Mouse (Mus musculus) neural tube, embryonic 15.5 days (tissue): ENCODE results near the gene Tstd1. TPM values are rescaled to one million over a fixed set of nuclear protein-coding genes. Genes with fewer than 3 reads are reported as not detected.

Experiments used
- ATAC-seq: fragments of 200-750 bp; cut with Nextera tagmentation; 2 replicates; pipeline ENCODE4 v1.8.0; 2017; ENCODE audit warnings: mild to moderate bottlenecking, moderate TSS enrichment, moderate library complexity; ENCODE audit not compliant: low FRiP score
- H3K27ac ChIP-seq: fragments of 300-500 bp; sonication (generic); replicated peaks from 2 replicates; pipeline ENCODE4 v1.5.1; 2015; ENCODE audit warnings: mild to moderate bottlenecking, inconsistent platforms
- H3K27me3 ChIP-seq: fragments of 300-500 bp; sonication (generic); replicated peaks from 2 replicates; pipeline ENCODE4 v1.6.1; 2015; ENCODE audit warnings: inconsistent platforms
- H3K36me3 ChIP-seq: fragments of 300-500 bp; sonication (generic); 2 replicates; pipeline ENCODE4 v1.6.1; 2015; ENCODE audit warnings: inconsistent platforms
- H3K4me1 ChIP-seq: fragments of 300-500 bp; sonication (generic); 2 replicates; pipeline ENCODE4 v1.6.1; 2015; ENCODE audit warnings: inconsistent platforms
- H3K4me2 ChIP-seq: fragments of 300-500 bp; sonication (generic); 2 replicates; pipeline ENCODE4 v1.6.1; 2015; ENCODE audit warnings: inconsistent platforms, mild to moderate bottlenecking, moderate library complexity
- H3K4me3 ChIP-seq: fragments of 300-500 bp; sonication (generic); replicated peaks from 2 replicates; pipeline ENCODE4 v1.5.1; 2015; ENCODE audit warnings: mild to moderate bottlenecking, inconsistent platforms
- H3K9ac ChIP-seq: fragments of 300-500 bp; sonication (generic); replicated peaks from 2 replicates; pipeline ENCODE4 v1.6.1; 2015; ENCODE audit warnings: mild to moderate bottlenecking, inconsistent platforms
- H3K9me3 ChIP-seq: fragments of 300-500 bp; sonication (generic); replicated peaks from 2 replicates; pipeline ENCODE4 v1.6.1; 2016; ENCODE audit warnings: inconsistent platforms
- WGBS: fragments of 180-500 bp; shearing (Covaris S2); methylation state at CpG from one replicate; pipeline ENCODE4 v1.1.7; 2015; ENCODE audit warnings: mixed read lengths; 5-methylcytosine and 5-hydroxymethylcytosine counted together
- polyA plus RNA-seq: library from polyadenylated mRNA; unstranded; fragments of >200 nt; fragmentation: Nextera tagmentation; extraction: Ambion mirVana; gene quantifications from 2 replicates; pipeline ENCODE4 v1.2.1, GENCODE M21; 2015

Tstd1 gene
- polyA plus RNA-seq, 1 experiment from 2014 or later: 4.9 TPM

- Histone ChIP-seq H3K9me3 (no peaks in the 10 kb centered on the region), H3K27ac (no peak overlapping the region), H3K4me1 (peaks cover 8% of the 10 kb centered on the region; the same call in 1 of the 2 replicates), H3K4me3 (no peak overlapping the region), H3K27me3 (no peaks in the 10 kb centered on the region), H3K4me2 (no peak overlapping the region), H3K9ac (no peak overlapping the region), H3K36me3 (no peaks in the 10 kb centered on the region)
- 52% methylated on average over 5 of the region's 5 CpGs for WGBS
- ATAC-seq: no peak
These were observed 41.1 kb downstream of the Tstd1 start for GRCm38 (mm10) chr1:171459791-171460190.

- H3K4me2 ChIP-seq: no peak overlapping the region
- 96% methylated on average over 22 of the region's 22 CpGs for WGBS
- H3K4me3 ChIP-seq: no peak overlapping the region
- H3K27me3 ChIP-seq: no peaks in the 10 kb centered on the region
- H3K9me3 ChIP-seq: no peaks in the 10 kb centered on the region
- H3K27ac ChIP-seq: no peak overlapping the region
- ATAC-seq: no peak
- peaks cover 8% of the 10 kb centered on the region; the same call in 1 of the 2 replicates for H3K4me1 ChIP-seq
- H3K36me3 ChIP-seq: no peaks in the 10 kb centered on the region
- no peak overlapping the region for H3K9ac ChIP-seq
These were observed 42.2 kb downstream of the Tstd1 start for GRCm38 (mm10) chr1:171460551-171461503.

DNA sequence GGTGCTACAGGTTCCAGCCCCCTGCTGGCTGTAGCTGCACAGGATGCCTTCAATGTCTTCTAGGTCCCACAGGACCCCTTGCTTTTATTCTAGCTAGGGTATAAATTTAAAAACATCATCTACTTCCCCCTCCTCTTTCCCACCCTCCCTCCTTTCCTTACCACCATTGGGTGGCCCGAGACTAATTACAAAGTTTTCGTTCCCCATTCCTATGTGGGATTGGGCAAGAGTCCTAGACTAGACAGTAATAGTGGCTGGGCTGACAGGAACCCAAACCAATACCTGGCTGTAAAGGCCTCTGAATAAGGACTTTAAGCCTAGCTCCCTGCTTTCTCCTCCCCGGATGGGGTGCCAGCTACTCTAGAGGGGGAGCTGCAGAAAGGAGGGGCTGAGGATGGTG lies 44.5 kb downstream of the Tstd1 start:
- Histone ChIP-seq H3K27ac (no peak overlapping the region), H3K4me3 (no peak overlapping the region), H3K4me2 (no peak overlapping the region), H3K27me3 (no peaks in the 10 kb centered on the region), H3K36me3 (no peaks in the 10 kb centered on the region), H3K9me3 (no peaks in the 10 kb centered on the region), H3K4me1 (peaks cover 8% of the 10 kb centered on the region; the same call in 1 of the 2 replicates), H3K9ac (no peak overlapping the region)
- no peak for ATAC-seq
- 94% methylated on average over 3 of the region's 3 CpGs for WGBS

DNA sequence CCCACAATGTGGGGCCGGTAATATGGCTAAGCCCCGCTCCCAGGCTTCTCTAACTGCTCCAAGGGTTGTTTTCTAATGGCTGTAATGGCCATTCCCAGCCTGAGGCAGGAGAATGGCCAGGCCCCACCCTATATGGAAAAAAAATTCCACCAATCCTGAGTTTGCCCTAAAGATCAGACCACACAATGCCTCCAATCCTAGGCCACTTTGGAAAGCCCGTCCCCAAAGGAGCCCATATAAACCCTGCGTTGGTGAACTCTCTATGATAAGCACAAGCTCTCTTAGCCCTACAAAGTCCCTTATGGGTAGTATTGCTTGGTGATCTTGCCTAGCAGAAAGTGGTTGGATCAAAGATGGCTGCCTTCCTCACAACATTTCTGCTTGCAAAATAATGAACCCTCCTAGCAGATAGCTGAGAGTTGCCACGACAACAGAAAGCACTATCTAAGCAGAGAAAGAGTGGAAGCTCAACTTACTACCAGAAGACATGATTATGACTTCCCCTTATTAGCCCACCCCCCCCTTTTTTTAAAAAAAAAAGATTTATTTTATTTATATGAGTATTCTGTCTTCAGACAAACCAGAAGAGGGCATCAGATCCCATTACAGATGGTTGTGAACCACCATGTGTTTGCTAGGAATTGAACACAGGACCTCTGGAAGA lies 47.2 kb downstream of the Tstd1 start:
- Histone ChIP-seq H3K9me3 (no peaks in the 10 kb centered on the region), H3K27me3 (no peaks in the 10 kb centered on the region)
- ATAC-seq: no peak

DNA sequence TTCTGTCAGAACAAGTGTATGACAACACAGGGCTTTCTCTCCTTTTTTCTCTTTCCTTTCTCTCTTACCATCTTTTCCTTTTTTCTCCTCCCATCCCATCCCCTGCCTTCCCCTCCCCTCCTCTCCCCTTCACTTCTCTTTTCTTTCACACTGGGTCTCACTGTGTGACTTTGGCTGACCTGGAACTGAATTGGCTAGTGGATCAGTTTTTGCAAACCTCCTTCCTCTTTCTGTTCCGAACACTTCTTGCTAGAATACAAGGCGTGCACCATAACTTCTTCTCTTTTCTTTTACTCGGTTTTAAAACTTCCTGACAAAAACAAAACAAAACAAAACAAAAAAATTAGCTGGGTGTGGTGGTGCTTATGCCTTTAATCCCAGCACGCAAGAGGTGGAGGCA lies 47.9 kb downstream of the Tstd1 start:
- Histone ChIP-seq H3K27ac (no peak overlapping the region), H3K4me2 (no peak overlapping the region), H3K9ac (no peak overlapping the region), H3K36me3 (no peaks in the 10 kb centered on the region), H3K4me3 (no peak overlapping the region), H3K4me1 (no peaks in the 10 kb centered on the region), H3K9me3 (no peaks in the 10 kb centered on the region), H3K27me3 (no peaks in the 10 kb centered on the region)
- 82% methylated on average over 4 of the region's 4 CpGs for WGBS
- ATAC-seq: no peak

More for the DNA sequence above, 47.2 kb downstream of the Tstd1 start:
- no peaks in the 10 kb centered on the region for H3K4me1 ChIP-seq
- H3K9ac ChIP-seq: no peak overlapping the region
- H3K27ac ChIP-seq: no peak overlapping the region
- no peaks in the 10 kb centered on the region for H3K36me3 ChIP-seq
- no peak overlapping the region for H3K4me3 ChIP-seq
- 88% methylated on average over 5 of the region's 5 CpGs for WGBS
- H3K4me2 ChIP-seq: no peak overlapping the region

DNA sequence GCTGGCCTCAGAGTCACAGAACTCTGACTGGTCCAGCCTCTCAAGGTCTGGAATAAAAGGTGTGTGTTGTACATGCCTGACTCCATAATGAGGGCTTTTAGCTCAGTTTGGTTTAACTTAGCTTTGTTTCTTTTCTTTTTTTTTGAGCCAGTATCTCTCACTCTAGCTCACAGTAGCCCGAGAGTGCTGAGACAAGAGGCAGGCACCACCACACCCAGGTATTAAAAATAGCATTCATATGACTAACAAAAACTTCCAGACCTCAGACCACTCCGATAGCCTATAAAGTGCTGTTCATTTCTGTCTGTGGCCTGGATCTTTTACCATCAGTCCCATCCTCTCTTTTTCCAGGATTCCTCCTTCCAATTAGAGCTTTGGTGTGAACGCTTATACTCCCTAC lies 51.0 kb downstream of the Tstd1 start:
- H3K4me3 ChIP-seq: no peak overlapping the region
- H3K4me1 ChIP-seq: no peaks in the 10 kb centered on the region
- no peaks in the 10 kb centered on the region for H3K9me3 ChIP-seq
- no peaks in the 10 kb centered on the region for H3K36me3 ChIP-seq
- H3K4me2 ChIP-seq: no peak overlapping the region
- no peaks in the 10 kb centered on the region for H3K27me3 ChIP-seq
- WGBS: 93% methylated on average over 3 of the region's 3 CpGs
- no peak for ATAC-seq
- H3K9ac ChIP-seq: no peak overlapping the region
- no peak overlapping the region for H3K27ac ChIP-seq

Other genes starting within 250 kb of the Tstd1 start
- gene Pcp4l1, start 222.6 kb upstream of the Tstd1 start, polyA plus RNA-seq: 34.0 and 39.1 TPM in 2 replicates
- 0.38 and 0.52 TPM in 2 replicates for gene Nr1i3, start 204.9 kb upstream of the Tstd1 start, polyA plus RNA-seq
- gene Tomm40l, start 196.4 kb upstream of the Tstd1 start, polyA plus RNA-seq: 51.0 and 60.0 TPM in 2 replicates
- 11.1 and 12.9 TPM in 2 replicates for gene Apoa2, start 193.8 kb upstream of the Tstd1 start, polyA plus RNA-seq
- gene Fcer1g, start 184.5 kb upstream of the Tstd1 start, polyA plus RNA-seq: 32.0 and 46.6 TPM in 2 replicates
- 3.3 and 3.6 TPM in 2 replicates for gene Adamts4, start 168.5 kb upstream of the Tstd1 start, polyA plus RNA-seq
- gene Ndufs2, start 167.5 kb upstream of the Tstd1 start, polyA plus RNA-seq: 237 and 260 TPM in 2 replicates
- gene B4galt3, start 148.5 kb upstream of the Tstd1 start, polyA plus RNA-seq: 90.6 and 97.6 TPM in 2 replicates
- 42.7 and 48.0 TPM in 2 replicates for gene Ppox, start 137.7 kb upstream of the Tstd1 start, polyA plus RNA-seq
- 87.4 and 91.6 TPM in 2 replicates for gene Usp21, start 130.9 kb upstream of the Tstd1 start, polyA plus RNA-seq
- gene Ufc1, start 123.8 kb upstream of the Tstd1 start, polyA plus RNA-seq: 115 and 119 TPM in 2 replicates
- 44.1 and 49.9 TPM in 2 replicates for gene Dedd, start 89.7 kb upstream of the Tstd1 start, polyA plus RNA-seq
- 53.0 and 53.1 TPM in 2 replicates for gene Nit1, start 73.2 kb upstream of the Tstd1 start, polyA plus RNA-seq
- gene Pfdn2, start 73.2 kb upstream of the Tstd1 start, polyA plus RNA-seq: 146 and 162 TPM in 2 replicates
- gene Klhdc9, start 58.1 kb upstream of the Tstd1 start, polyA plus RNA-seq: 4.0 and 4.1 TPM in 2 replicates
- gene Nectin4, start 48.8 kb upstream of the Tstd1 start, polyA plus RNA-seq: 3.7 and 5.6 TPM in 2 replicates
- gene Arhgap30, start 29.9 kb upstream of the Tstd1 start, polyA plus RNA-seq: 0.88 and 6.0 TPM in 2 replicates
- gene Usf1, start 7.6 kb upstream of the Tstd1 start, polyA plus RNA-seq: 131 and 149 TPM in 2 replicates
- gene F11r, start 18.7 kb downstream of the Tstd1 start, polyA plus RNA-seq: 11.8 and 27.5 TPM in 2 replicates
- gene Alyref2, start 84.6 kb downstream of the Tstd1 start, polyA plus RNA-seq: 30.6 and 34.7 TPM in 2 replicates
- gene Itln1, start 116.4 kb downstream of the Tstd1 start, polyA plus RNA-seq: not detected in 2 replicates
- gene Cd244a, start 140.3 kb downstream of the Tstd1 start, polyA plus RNA-seq: 0.09 and 1.9 TPM in 2 replicates
- gene Ly9, start 188.5 kb downstream of the Tstd1 start, polyA plus RNA-seq: 0.13 and 1.3 TPM in 2 replicates
- gene Slamf7, start 234.2 kb downstream of the Tstd1 start, polyA plus RNA-seq: 0.08 and 0.68 TPM in 2 replicates